Mouse (Mus musculus): ENCODE measurements around the gene Cd164l2.

Cd164l2 gene

DNA sequence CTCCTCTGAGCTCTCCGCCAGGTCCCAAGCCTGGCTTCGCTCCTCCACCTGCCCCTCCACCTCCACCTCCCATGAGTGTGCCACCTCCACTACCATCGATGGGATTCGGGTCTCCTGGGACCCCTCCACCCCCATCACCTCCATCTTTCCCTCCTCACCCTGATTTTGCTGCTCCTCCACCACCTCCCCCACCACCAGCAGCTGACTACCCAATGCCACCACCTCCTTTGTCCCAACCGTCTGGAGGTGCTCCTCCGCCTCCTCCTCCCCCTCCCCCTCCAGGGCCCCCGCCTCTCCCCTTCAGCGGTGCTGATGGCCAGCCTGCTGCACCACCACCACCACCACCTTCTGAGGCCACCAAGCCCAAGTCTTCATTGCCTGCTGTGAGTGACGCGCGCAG, 17.4 kb upstream of the Cd164l2 start:
- no peak for DNase-seq (ENCODE audit: low spot score)

DNA sequence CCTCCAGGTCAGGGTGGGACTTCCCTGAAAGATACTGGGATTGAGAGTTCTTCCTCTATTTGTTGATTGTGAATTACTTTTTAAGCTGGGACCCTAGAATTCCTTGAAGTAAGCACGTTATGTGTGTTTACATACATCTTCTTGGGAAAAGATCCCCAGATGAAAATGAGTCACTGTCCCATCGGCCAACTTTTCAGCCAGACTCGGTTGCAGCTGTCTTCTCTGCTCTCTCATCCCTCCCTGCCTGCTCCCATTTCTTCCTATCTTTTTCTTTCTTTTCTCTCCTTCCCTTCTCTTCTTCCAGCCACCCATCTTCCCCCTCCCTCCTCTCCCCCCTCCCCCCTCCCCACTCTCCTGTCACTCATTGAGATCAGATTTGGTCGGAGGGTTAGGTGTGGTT, 16.9 kb upstream of the Cd164l2 start:
- no peak for DNase-seq (ENCODE audit: low spot score)

DNA sequence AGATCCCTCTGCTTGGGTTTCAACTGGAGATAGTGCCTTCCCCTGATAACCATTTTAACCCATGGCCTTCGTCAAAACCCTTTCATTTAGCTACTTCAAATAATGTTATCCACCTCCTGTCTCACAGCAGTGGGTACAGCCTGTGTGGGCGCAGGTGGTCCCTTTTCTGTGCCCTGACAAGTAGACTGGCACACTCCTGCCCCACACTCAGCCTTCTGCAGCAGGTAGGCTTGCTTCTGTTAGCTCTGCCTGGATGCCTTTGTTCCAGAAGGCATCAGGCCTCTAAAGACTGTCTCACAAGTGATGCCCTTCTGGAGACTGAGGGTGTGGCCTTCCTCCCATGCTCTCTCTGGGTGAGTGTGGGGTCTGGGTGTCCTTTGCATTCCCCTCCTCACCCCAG, 15.8 kb upstream of the Cd164l2 start:
- no peak for DNase-seq (ENCODE audit: low spot score)

DNA sequence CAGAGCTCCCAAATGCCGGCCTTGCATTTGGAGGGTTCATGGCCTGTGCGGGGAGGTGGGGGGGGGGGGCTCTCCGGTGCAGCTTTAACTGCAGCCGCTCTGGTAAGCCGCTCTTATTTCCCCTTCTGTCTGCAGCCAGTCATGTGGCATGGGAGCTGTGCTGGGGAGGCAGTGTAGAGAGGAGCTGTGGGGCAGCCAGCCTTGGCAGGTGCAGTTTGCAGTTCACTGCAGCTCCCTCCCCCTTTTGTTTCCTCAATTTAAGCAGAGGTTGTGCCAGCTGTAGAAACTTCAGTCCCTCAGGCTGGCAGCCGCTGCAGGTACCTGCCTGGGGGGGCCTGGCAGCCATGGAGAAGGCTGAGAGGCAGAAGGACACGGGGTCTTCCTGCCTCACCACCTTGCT, 15.1 kb upstream of the Cd164l2 start:
- no peak for DNase-seq (ENCODE audit: low spot score)

DNA sequence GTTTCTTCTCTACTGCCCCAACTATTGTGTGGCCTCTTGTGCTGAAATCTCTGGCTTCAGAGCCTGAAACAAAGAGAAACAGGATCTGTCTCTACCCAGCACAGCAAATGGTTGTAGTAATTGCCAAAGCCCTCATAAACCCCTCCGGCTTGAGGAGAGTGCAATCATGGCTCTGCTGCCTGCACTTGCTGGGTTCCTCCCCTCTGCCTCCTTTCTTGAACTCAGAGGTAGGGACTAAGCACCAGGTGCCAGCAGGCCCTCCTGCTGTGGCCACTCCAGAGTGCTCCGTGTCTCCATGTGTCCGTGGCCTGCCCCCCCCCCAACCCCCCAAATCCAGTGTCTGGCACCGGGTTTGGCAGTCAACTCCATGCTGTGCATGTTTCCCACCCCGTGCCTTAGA, 14.6 kb upstream of the Cd164l2 start:
- no peak for DNase-seq (ENCODE audit: low spot score)

DNA sequence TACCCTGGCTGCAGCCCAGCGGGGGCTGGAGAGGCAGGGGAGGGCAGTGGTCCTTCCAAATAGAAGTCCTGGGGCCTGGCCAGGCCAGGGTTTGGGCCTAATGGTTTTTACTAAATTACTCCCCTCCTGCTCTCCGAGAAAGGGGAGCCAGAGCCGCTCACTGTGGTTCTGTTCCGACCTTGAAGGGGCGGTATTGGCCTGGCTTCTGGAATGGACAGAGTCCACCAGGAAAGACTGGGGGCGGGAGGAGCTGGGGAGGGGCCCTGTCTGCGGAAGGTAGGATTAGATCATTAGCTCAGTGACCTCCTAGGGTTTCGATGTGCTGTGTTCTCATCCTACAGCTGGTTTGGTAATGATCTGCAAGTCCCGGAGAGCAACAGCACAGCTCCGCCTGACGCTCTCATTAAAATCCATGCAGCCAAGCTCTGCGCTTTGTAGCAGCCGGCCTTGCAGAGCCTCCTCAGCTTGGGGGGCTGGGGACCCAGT, 14.1 kb upstream of the Cd164l2 start:
- no peak for DNase-seq (ENCODE audit: low spot score)

DNA sequence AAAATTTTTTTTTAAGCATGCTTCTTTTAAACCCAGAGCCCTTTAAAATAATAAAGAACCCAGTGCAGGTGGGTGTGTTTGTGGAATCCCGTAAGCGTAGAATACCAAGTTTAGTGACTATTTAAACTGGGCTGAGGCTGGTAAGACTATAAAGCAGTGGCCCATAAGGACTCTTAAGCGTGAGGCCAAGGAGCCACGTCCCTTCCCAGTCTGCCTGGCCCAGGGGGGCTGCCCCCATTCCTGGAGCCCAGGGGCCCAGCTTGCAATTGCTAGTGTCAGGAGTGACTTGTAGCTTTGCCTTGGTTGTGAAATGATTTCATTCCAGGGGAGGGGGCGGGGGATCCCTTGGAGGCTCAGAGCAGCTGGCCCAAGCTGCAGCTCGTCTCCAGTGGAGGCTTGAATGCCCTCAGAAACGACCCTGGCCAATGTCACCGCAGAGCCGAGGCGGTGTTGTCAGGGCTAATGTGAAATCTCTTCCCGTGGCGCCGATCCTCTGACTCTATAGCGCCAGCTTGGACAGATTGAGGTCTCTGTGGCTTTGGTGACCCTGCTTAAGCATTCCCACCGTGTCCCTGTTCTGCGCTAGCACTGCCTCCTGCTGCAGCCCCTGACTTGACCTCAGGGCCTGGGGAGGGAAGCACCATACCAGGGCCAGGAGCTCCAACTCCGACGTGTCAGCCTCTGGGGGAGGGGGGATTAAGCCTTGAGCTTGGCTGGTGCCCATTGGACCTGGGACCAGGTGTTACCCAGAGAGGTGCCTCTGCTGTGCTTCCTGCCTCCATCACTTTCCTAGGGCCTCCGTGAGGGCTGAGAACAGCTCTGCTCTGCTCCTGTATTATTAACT, 13.4 kb upstream of the Cd164l2 start:
- DNase-seq (ENCODE audit: low spot score), result no peak

DNA sequence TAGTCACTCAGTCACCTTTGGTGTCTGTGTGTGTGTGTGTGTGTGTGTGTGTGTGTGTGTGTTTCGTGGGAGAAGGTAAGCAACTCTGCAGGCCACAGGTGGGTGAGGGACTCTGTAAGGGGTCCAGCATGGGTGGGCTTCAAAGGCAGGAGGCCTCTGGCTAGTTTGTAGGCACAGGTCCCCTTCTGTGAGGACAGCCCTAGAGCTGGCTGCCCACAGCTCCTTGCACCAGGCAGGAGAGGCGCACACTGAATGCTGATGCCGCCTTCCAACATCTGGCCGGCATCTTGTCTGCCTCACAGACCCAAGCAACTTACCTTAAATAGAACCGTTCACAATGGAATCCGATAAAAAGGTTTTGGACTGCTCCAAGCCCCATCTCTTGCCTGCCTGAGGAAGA, 12.2 kb upstream of the Cd164l2 start:
- DNase-seq (ENCODE audit: low spot score), result no peak

DNA sequence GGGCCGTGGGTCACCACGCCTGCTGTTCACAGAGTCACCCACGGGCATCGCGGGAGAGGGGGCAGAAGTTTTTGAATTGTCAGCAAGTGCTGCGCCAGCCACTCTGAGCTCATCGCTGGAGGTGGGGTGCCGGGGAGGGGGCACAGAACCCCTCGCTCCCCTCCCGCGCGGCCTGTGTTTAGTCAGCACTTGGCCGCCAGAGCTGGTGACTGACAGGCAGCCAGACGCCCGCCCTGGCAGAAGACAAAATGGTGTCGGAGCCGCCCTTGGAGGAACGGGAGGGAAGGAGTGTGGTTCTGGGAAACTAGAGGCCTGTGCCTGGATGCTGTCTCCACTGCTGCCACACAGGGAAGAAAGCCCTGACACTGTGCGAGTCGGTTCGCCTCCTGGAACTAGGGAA, 11.6 kb upstream of the Cd164l2 start:
- no peak for DNase-seq (ENCODE audit: low spot score)

DNA sequence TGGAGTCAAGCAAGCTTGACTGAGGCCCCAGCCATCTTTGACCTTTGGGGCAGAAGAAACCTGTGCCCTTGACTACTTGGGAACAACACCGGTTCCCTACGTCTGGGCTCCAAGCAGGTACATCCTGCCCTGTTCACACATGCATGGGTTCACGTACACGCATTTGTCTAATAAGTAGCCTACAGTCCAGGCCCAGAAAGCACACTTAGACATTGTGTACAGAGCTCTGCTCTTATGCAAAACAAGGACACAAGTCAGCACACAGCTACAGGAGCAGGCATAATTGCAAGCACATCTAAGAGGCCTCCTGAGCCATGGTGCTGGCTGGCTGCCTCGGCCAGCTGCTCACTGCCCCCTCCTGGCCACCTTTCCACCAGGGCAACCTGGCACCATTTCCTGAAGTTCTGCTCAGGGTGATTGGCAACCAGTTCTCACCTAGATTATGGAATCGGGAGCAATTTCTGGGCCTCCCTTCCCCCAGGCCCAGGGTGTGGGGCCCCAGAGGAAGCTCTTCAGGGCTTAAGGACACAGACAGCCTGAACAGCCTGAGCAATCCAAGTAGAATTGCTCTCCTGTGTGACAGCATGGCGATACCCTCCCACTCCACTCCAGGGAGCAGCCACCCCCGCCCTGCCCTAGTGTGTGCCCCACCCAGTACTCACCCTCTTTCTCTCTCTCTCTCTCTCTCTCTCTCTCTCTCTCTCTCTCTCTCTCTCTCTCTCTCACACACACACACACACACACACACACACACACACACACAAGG, 10.7 kb upstream of the Cd164l2 start:
- peak; percentile 65 for DNase-seq (ENCODE audit: low spot score)

DNA sequence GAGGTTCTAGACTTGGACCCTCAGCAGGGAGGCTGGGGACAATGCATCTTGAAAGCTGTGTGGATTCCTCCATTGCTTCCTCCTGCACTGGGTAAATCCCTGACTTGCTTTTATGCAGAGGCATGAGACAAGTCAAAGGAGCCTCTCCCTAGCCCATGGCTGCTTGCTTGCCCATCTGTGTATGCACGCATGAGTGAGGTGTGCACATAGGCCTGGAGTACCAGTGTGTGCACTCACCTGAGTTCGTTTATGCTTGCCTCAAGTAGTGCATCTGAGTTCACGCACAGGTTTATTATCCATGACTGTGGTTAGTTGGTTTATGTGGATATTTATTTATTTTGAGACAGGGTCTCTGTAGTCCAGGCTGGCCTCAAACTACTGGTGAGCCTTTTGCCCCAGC, 9.7 kb upstream of the Cd164l2 start:
- no peak for DNase-seq (ENCODE audit: low spot score)

DNA sequence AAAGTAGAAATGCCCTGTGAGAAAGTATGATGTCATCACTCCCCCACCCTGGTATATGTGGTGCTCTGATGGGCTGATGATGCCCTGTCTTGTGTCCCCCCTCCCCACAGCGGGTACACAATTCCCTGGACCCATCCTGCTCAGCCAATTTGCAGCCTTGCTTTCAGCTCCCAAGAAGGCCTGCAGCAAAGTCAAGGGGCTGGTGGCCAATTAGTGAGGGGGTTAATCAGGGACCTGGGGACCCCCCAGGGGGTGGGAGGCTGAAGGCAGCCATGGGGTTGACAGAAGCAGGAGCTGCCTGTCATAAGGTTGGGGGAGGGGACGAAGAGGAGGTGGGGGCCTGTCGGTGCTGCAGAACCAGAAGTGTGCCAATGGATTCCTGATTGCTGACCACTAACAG, 8.3 kb upstream of the Cd164l2 start:
- DNase-seq (ENCODE audit: low spot score), result no peak

DNA sequence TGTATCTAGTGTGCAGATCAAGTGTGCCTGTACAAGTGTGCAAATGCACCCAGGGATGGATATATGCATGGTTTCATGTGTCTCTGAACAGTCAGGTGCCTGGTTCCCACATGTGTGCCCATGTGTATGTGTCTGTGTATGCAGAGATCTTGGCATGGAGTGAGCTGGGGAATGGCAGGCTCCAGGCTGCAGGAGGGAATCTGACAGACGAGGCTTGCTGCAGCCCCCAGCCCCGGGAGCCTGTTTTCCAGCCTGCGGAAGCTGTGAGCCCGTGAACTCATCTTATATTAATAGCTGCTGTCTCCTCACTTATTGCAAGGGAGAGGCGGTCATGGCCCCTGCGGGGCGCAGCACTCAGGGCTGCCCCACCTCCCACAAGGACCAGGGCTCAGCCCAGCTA, 7.6 kb upstream of the Cd164l2 start:
- DNase-seq (ENCODE audit: low spot score), result no peak

DNA sequence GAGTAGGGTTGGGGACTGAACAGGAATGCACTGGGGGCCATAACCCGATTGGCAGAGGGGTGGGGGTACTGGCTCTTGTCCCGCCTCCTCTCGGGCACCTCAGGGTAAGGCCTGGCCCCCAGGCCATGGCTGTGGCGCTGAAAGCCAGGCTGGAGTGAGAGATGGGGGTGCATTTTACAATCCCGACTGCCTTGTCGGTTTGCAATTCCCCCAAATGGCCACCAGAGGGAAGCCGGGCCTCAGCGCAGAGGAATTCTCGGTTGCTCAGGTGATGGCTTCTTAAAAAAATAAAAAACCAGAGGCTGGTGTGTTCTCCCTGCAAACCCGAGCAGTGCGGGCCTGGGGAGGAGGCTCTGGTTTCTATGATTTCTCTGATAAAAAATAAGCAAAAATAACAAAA, 2.6 kb upstream of the Cd164l2 start:
- DNase-seq (ENCODE audit: low spot score), result peak; percentile 57

DNA sequence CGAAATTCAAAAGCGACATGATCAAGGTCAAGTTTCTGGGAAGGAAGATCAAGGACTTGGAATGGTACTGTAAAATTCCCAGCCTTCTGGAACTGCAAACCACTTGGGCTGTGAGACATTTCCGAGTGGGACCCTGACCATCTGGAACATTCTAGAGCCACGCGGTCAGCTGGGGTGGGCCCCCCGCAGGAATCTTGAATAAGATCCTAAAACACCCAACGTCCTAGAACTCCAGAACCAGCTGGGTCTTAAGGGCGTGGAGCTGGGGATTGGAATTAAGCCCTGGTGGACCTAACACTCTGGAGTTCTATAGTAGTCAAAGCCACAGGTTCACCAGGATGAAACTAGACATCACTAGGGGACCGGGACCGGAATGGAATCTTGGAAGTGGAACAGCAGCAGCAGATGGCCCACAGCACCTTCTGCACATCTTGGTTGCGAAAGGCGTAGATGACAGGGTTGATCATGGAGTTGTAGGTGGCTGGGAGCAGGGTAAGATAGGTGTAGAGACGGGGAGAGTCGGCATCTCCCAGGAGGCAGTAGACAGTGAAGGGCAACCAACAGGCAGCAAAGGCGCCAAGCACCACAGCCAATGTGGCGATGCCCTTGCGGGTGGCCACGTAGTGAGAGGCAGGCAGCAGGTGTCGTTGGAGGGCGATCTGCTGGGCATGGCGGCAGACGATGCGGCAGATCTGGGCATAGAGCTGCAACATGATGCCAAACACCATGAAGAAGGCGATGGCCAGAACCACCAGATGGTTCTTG, 1.7 kb upstream of the Cd164l2 start:
- no peak for DNase-seq (ENCODE audit: low spot score)

DNA sequence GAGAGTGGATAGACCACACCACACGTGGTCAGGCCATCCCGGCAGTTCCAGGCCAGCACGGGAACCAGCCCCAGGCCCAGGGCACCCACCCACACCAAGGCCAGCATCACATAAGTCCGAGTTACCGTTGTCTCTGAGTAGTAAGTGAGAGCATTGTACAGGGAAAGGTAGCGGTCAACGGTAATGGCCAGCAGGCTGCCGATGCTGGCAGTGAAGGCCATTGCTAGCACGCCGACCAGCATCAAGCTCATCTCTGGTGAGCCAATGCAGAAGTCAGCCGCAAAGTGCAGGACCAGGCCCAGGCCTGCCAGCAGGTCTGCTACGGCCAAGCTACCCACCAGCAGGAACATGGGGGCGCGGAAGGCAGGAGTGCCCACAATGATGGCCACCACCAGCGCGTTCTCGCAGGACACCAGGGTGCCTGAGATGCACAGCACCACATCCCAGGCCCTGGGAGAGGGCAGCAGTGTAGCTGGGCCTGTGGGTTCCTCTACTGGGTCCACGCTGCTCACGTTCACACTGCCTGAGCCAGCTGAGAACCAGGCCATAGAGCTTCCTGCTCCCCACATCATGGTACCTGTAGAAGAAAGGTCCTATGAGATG, 1.0 kb upstream of the Cd164l2 start:
- no peak for DNase-seq (ENCODE audit: low spot score)

DNA sequence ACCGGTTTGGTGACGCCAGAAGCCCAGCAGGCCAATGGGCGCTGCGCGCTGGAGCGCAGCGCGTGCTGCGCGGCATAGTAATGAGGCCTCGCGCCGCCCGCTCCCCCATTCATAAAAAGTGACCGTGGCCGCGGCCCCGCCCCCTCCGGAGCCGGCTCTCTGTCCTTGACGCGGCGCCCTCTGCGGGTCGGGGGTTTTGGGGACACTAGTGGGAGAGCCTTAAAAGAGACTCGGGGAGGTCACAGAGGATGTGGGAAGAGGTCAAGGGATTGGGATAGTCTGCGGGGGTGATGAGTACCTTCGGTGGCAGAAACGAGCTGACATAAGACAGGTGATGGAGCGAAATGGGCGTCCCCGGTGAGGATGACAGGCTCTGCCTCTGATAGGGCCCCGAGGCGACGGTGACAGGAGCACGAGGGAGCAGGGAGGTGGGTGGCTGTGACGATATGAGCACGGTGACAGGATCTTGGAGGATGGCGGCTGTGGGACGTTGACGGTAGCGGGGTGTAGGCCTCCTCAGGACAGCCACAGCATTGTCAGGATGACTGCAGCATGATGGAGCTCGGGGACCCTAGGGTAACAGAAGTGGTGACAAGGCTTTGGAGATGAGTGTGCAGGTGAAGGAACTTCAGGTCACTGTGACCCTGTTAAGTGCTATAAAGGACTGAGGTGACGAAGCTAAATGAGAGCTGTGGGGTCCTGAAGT, 784 bp downstream of the Cd164l2 start:
- peak; percentile 81 for DNase-seq (ENCODE audit: low spot score)

DNA sequence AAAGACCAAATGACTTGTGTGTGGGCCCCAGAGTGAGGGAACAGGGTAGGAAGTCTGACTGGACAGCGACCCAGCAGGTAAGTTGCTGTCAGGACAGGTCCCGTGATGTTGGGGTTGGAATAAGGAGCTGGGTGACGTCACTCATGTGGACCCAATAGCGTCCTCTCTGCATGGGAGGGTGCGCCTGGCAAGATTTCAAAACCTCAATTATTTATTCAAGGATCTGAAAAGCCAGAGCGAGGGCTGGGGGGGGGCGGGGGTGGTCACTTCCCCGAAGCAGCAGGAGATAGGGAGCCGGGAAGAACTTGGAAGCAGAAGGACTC, 1.3 kb downstream of the Cd164l2 start:
- DNase-seq (ENCODE audit: low spot score), result no peak

DNA sequence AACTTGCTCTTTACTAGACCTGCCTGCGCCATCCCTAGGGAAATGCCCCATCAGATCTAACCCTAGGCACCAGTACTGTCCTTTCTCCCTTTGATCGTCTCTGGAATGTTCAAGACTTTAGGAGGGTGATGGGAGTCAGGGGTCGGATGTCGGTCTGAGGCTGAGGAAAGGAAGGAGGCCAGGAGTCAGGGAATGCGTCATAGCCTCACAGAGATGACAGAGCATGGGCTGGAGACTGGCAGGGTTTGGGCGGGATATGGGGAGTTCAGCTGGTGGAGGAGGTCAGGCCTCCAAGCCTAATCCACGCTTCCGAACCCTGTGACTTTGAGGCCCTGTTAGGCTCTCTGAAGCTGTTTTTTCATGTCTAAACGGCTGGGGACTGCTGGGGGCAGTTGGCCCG, 1.7 kb downstream of the Cd164l2 start:
- DNase-seq (ENCODE audit: low spot score), result no peak

DNA sequence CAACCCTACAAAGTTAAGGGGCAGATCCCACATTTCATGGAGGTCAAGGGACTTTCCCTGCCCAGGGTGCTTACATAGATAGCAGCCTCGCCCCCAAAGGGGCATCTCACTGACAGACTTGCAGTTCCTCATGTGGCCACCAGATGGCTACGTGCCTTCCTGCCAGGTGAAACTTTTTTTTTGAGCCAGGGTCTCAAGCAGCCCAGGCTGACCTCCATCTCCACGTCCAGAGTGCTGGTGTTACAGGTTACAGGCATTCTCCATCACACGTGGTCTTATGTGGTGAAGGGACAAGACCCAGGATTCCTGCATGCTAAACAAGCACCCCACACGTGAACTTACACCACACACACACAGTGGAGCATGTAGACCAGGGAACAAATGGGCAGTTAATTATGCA, 5.7 kb downstream of the Cd164l2 start:
- peak; percentile 62 for DNase-seq (ENCODE audit: low spot score)

DNA sequence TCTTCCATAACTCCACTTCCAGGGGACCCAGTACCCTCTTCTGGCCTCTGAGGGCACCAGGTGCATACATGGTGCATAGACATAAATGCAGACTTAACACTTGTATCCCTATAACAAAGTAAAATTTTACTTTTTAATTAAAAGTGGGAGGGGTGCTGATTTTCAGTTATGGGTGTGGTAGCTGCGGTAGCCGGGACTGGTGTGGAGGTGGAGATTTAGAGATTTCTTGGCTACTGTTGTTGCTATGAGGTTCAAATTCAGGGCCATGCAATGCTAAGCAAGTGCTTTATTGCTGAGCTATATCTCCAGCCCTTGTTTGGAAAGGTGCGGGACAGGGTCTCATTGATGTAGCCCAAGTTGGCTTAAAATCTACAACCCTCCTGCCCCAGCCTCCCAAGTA, 6.8 kb downstream of the Cd164l2 start:
- DNase-seq (ENCODE audit: low spot score), result no peak

DNA sequence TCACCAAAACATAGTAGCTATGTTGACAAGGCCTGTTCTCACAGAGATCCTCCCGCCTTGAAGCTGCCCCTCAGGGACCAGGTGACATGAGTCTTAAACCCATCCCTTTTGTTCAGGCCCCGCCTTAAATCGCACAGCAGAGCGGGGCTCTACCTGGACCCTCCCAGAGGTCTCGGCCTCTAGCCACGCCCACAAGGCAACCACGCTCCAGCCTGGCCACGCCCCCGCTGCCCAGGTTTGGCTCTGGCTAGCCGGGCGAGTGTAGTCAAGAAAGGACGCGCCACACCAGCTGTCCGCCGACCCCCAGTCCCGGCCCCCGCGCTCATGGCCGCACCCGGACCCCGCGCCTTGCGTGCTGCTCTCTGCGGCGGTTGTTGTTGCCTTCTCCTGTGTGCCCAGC, 8.7 kb downstream of the Cd164l2 start:
- no peak for DNase-seq (ENCODE audit: low spot score)
